Mouse (Mus musculus) mesoderm, embryonic 11.5 days (tissue): ENCODE measurements at regions not wholly inside any gene's neighbourhood (a gene's known extent, or its start where the extent isn't known, plus 50 kb on each side); places are given as distances from the start of the nearest gene placed in this dataset.

Source experiments
- DNase-seq: peaks from one replicate; pipeline ENCODE4 v3.0.0-alpha.2; 2012; ENCODE audit warnings: low read depth, low spot score

DNA sequence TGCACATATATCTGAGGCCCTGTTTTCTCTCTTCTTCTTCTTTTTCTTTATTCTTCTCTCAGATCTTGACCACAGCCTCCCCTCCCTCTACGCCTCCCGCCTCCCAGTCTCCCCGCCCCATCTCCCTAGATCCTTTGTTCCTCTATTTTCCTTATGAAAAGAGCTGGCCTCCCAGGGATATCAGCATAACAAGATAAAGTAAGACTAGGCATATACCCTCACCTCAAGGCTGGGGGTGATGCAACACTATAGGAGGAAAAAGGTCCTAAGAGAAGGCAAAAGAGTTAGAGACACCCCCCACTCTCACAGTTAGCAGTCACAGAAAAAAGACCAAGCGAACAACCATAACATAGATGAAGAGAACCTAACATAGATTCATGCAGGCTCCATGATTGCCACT is 57.5 kb upstream of the Pgrmc2 start:
- DNase-seq: no peak

GRCm38 (mm10) chr3:41137931-41138330 is 55.1 kb upstream of the Pgrmc2 start:
- DNase-seq: no peak

DNA sequence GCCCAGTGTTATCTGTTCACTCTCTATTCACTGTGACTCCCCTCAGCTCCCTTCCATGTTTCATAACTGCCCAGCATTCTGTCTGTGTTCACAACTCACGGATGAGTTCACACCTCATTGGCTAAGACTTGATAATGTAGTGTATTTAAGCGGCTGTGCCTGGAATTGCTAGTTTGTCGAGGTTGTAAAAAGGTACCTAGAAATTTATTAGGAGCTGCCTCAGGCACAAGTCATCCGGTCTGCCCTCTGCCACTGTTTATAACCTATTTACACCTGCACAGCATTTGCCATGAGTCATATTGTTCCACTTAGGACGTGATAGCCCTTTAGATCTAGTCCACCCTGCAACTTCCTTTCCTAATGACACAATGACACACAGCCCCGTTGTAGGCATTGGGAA is 50.0 kb upstream of the Pgrmc2 start:
- DNase-seq: no peak
